ENCODE assay signal across 12 mouse cellular contexts in genomic region chr2:69109710-69110109, GRCm38 (mm10). TPM values are rescaled to one million over a fixed set of nuclear protein-coding genes. Genes with fewer than 3 reads are reported as not detected.
DNase-seq lines count a peak whose midpoint lies in the region; ATAC-seq and TF ChIP-seq lines count a peak whose summit lies in the region.
"Had no signal": no experiment of that assay in that cellular context is flagged by ENCODE, and none has a peak within 500 bp of the region (broad histone marks: within the 10 kb centered on the region; RNA-seq: fewer than 3 reads in every experiment).

No protein-coding gene starts in this region.

- no peak overlapping the region for H3ac ChIP-seq in myocyte (ENCODE audit: control insufficient read depth, insufficient read length)

- no peak overlapping the region for H3K4me3 ChIP-seq in forebrain, embryonic 15.5 days
- H3K4me3 ChIP-seq in forebrain, embryonic 11.5 days (ENCODE audit: low read depth, low read length), result no peak overlapping the region
- no peak overlapping the region for H3K4me3 ChIP-seq in limb, embryonic 13.5 days
- H3K4me3 ChIP-seq in limb, embryonic 10.5 days, result no peak overlapping the region
- no peak overlapping the region for H3K4me3 ChIP-seq in embryonic facial prominence, embryonic 13.5 days
- no peak overlapping the region for H3K4me3 ChIP-seq in myocyte
- H3K4me3 ChIP-seq: liver, embryonic 12.5 days had no signal

- H3K9ac ChIP-seq in forebrain, embryonic 15.5 days (replicated peaks), result no peak overlapping the region
- no peak overlapping the region for H3K9ac ChIP-seq in forebrain, embryonic 11.5 days (ENCODE audit: low read length)
- H3K9ac ChIP-seq in limb, embryonic 13.5 days, result no peak overlapping the region
- H3K9ac ChIP-seq in embryonic facial prominence, embryonic 13.5 days, result no peak overlapping the region
- H3K9ac ChIP-seq: liver, embryonic 12.5 days had no signal

- H3K27me3 ChIP-seq in forebrain, embryonic 15.5 days, result no peaks in the 10 kb centered on the region
- H3K27me3 ChIP-seq in forebrain, embryonic 11.5 days (ENCODE audit: control insufficient read depth, insufficient read depth, low read length), result no peaks in the 10 kb centered on the region
- H3K27me3 ChIP-seq in limb, embryonic 13.5 days, result no peaks in the 10 kb centered on the region
- H3K27me3 ChIP-seq in limb, embryonic 10.5 days (ENCODE audit: low read depth, poor library complexity, severe bottlenecking), result no peaks in the 10 kb centered on the region
- H3K27me3 ChIP-seq in embryonic facial prominence, embryonic 13.5 days, result no peaks in the 10 kb centered on the region
- H3K27me3 ChIP-seq in myocyte (ENCODE audit: control insufficient read depth, insufficient read depth, insufficient read length), result no peaks in the 10 kb centered on the region
- H3K27me3 ChIP-seq: liver, embryonic 12.5 days had no signal

- no peak overlapping the region for H3K4me2 ChIP-seq in forebrain, embryonic 15.5 days (replicated peaks)
- no peak overlapping the region for H3K4me2 ChIP-seq in forebrain, embryonic 11.5 days (ENCODE audit: low read depth, low read length, severe bottlenecking)
- H3K4me2 ChIP-seq in limb, embryonic 13.5 days (replicated peaks), result peak overlapping the region; percentile 27
- peak overlapping the region; percentile 24; the same call in 1 of the 2 replicates for H3K4me2 ChIP-seq in embryonic facial prominence, embryonic 13.5 days
- peak overlapping the region; percentile 79 for H3K4me2 ChIP-seq in myocyte (ENCODE audit: low read depth)
- H3K4me2 ChIP-seq: liver, embryonic 12.5 days had no signal

- no peaks in the 10 kb centered on the region for H3K9me3 ChIP-seq in forebrain, embryonic 15.5 days
- no peaks in the 10 kb centered on the region for H3K9me3 ChIP-seq in forebrain, embryonic 11.5 days (ENCODE audit: control insufficient read depth, low read length)
- H3K9me3 ChIP-seq in limb, embryonic 13.5 days, result no peaks in the 10 kb centered on the region
- H3K9me3 ChIP-seq in limb, embryonic 10.5 days (replicated peaks), result no peaks in the 10 kb centered on the region
- H3K9me3 ChIP-seq in embryonic facial prominence, embryonic 13.5 days, result no peaks in the 10 kb centered on the region
- H3K9me3 ChIP-seq: liver, embryonic 12.5 days had no signal

- WGBS in forebrain, embryonic 15.5 days, result 47% methylated on average over 7 of the region's 7 CpGs
- 79% methylated on average over 7 of the region's 7 CpGs for WGBS in forebrain, embryonic 11.5 days
- WGBS in limb, embryonic 13.5 days, result 40% methylated on average over 7 of the region's 7 CpGs
- 77% methylated on average over 7 of the region's 7 CpGs for WGBS in limb, embryonic 10.5 days
- WGBS in embryonic facial prominence, embryonic 13.5 days, result 42% methylated on average over 7 of the region's 7 CpGs

- DNase-seq in forebrain, embryonic 11.5 days (ENCODE audit: low spot score), result no peak
- no peak for DNase-seq in limb, embryonic 10.5 days (ENCODE audit: low spot score)
- no peak for DNase-seq in urinary bladder, postnatal 14 days (ENCODE audit: low spot score)
- DNase-seq: kidney, adult 18-20 months; midbrain, embryonic 14.5 days; thymus, adult 18-20 months had no signal

- TF ChIP-seq POLR2A in myocyte (IDR thresholded peaks at IDR 0.05; ENCODE audit: insufficient read length, low read depth), result no peak

- H3K79me2 ChIP-seq in myocyte (ENCODE audit: control insufficient read depth, insufficient read depth), result no peaks in the 10 kb centered on the region

- H3K36me3 ChIP-seq in forebrain, embryonic 15.5 days, result no peaks in the 10 kb centered on the region
- H3K36me3 ChIP-seq in forebrain, embryonic 11.5 days (ENCODE audit: control insufficient read depth, insufficient read depth, low read length), result no peaks in the 10 kb centered on the region
- peaks cover under 1% of the 10 kb centered on the region; the same call in 1 of the 2 replicates for H3K36me3 ChIP-seq in limb, embryonic 13.5 days
- no peaks in the 10 kb centered on the region for H3K36me3 ChIP-seq in limb, embryonic 10.5 days
- H3K36me3 ChIP-seq in embryonic facial prominence, embryonic 13.5 days, result peaks cover 7% of the 10 kb centered on the region; the same call in 1 of the 2 replicates
- peaks cover 6% of the 10 kb centered on the region for H3K36me3 ChIP-seq in myocyte (ENCODE audit: control insufficient read depth, insufficient read depth)
- H3K36me3 ChIP-seq: liver, embryonic 12.5 days had no signal

- H3K27ac ChIP-seq in forebrain, embryonic 15.5 days (replicated peaks), result no peak overlapping the region
- no peak overlapping the region for H3K27ac ChIP-seq in forebrain, embryonic 11.5 days (ENCODE audit: low read depth, low read length)
- peak overlapping the region; percentile 75 for H3K27ac ChIP-seq in limb, embryonic 13.5 days
- H3K27ac ChIP-seq in limb, embryonic 10.5 days, result no peak overlapping the region
- peak overlapping the region; percentile 55; the same call in 1 of the 2 replicates for H3K27ac ChIP-seq in embryonic facial prominence, embryonic 13.5 days
- H3K27ac ChIP-seq: liver, embryonic 12.5 days had no signal

- ATAC-seq in forebrain, embryonic 15.5 days (replicated peaks), result peak; percentile 57; the same call in 1 of the 2 replicates
- ATAC-seq in forebrain, embryonic 11.5 days (replicated peaks; ENCODE audit: low FRiP score), result no peak
- peak; percentile 80; the same call in 1 of the 2 replicates for ATAC-seq in limb, embryonic 13.5 days (ENCODE audit: low FRiP score, low read depth)
- no peak for ATAC-seq in embryonic facial prominence, embryonic 13.5 days (ENCODE audit: insufficient number of reproducible peaks, insufficient read depth, low FRiP score, low TSS enrichment, low read depth)
- no peak for ATAC-seq in megakaryocyte-erythroid progenitor cell, adult 5-6 weeks (replicated peaks; ENCODE audit: low FRiP score, low TSS enrichment, poor library complexity, severe bottlenecking)
- ATAC-seq: liver, embryonic 12.5 days had no signal

- H3K4me1 ChIP-seq in forebrain, embryonic 15.5 days, result peaks cover 13% of the 10 kb centered on the region; the same call in 1 of the 2 replicates
- H3K4me1 ChIP-seq in forebrain, embryonic 11.5 days (replicated peaks; ENCODE audit: control insufficient read depth, insufficient read depth, low read length), result peaks cover 2% of the 10 kb centered on the region
- H3K4me1 ChIP-seq in limb, embryonic 13.5 days, result peaks cover 16% of the 10 kb centered on the region
- H3K4me1 ChIP-seq in limb, embryonic 10.5 days, result no peaks in the 10 kb centered on the region
- peaks cover 12% of the 10 kb centered on the region for H3K4me1 ChIP-seq in embryonic facial prominence, embryonic 13.5 days
- H3K4me1 ChIP-seq: liver, embryonic 12.5 days had no signal

TF ChIP-seq in myocyte, 11 proteins besides CTCF, POLR2A, EP300 and RAD21:
- no peak for TF ChIP-seq MAX (IDR thresholded peaks at IDR 0.05; ENCODE audit: low read depth)
- no peak for TF ChIP-seq REST (IDR thresholded peaks at IDR 0.05; ENCODE audit: insufficient read depth, insufficient read length)
- TF ChIP-seq SRF (IDR thresholded peaks at IDR 0.05; ENCODE audit: control insufficient read depth, insufficient read length, low read depth), result no peak
- no peak for TF ChIP-seq USF1 (IDR thresholded peaks at IDR 0.05; ENCODE audit: low read depth)
- TF ChIP-seq E2F4 (IDR thresholded peaks at IDR 0.05; ENCODE audit: insufficient read depth), result no peak
- peak; percentile 70 for TF ChIP-seq TCF12 (IDR thresholded peaks at IDR 0.05; ENCODE audit: insufficient read depth, poor library complexity, severe bottlenecking)
- no peak for TF ChIP-seq POLR2AphosphoS2 (IDR thresholded peaks at IDR 0.05; ENCODE audit: insufficient read length, low read depth)
- peak in 1 of 3 experiments; percentile 16 for TF ChIP-seq MYOG (IDR thresholded peaks at IDR 0.05; ENCODE audit: control insufficient read depth in 1 of 3, insufficient read depth in 1 of 3, insufficient read length in 2 of 3, low read depth in 2 of 3)
- TF ChIP-seq TCF3 (IDR thresholded peaks at IDR 0.05; ENCODE audit: insufficient read length, low read depth), result no peak
- peak; percentile 85 to 90 (median 86) for TF ChIP-seq MYOD1 (IDR thresholded peaks at IDR 0.05; ENCODE audit: control insufficient read depth in 1 of 3, insufficient read length in 2 of 3, low read depth in 2 of 3)
- TF ChIP-seq CEBPB (IDR thresholded peaks at IDR 0.05; ENCODE audit: insufficient read depth, poor library complexity, severe bottlenecking), result no peak

RNA-seq across cellular contexts. Expression of gene Nostrin, which starts 25.9 kb away (rescaled TPM):
- polyA plus RNA-seq in forebrain, embryonic 15.5 days (2015; fragmentation: Nextera tagmentation; extraction: Ambion mirVana), result 1.2 and 1.6 TPM in 2 replicates
- 0.92 and 1.1 TPM in 2 replicates for polyA plus RNA-seq in forebrain, embryonic 11.5 days (2014; fragmentation: Nextera tagmentation; extraction: Ambion mirVana)
- polyA plus RNA-seq in limb, embryonic 13.5 days (2015; fragmentation: Nextera tagmentation; extraction: Ambion mirVana), result 0.92 and 1.1 TPM in 2 replicates
- polyA plus RNA-seq in limb, embryonic 10.5 days (2016; fragmentation: Nextera tagmentation; extraction: Ambion mirVana), result 0.98 and 1.4 TPM in 2 replicates
- polyA plus RNA-seq in embryonic facial prominence, embryonic 13.5 days (2015; fragmentation: Nextera tagmentation; extraction: Ambion mirVana), result 0.34 and 0.50 TPM in 2 replicates
- polyA plus RNA-seq in myocyte (2012; fragmentation: generic; extraction: Trizol), result 0.13 TPM
- total RNA-seq in megakaryocyte-erythroid progenitor cell, adult 5-6 weeks (2014; fragmentation: Nextera tagmentation), result not detected in 2 replicates
- not detected in 2 replicates for total RNA-seq in megakaryocyte-erythroid progenitor cell, adult 5-6 weeks (2017)

Comparison
In these comparisons a context has a peak if more than half of its experiments do, and no peak if none do; other contexts are left out.
1. ATAC-seq: peak in forebrain, embryonic 15.5 days (single experiment) and limb, embryonic 13.5 days (single experiment); none in forebrain, embryonic 11.5 days (single experiment), embryonic facial prominence, embryonic 13.5 days (single experiment) and megakaryocyte-erythroid progenitor cell, adult 5-6 weeks (single experiment).
2. H3K27ac ChIP-seq: peak in limb, embryonic 13.5 days (single experiment) and embryonic facial prominence, embryonic 13.5 days (single experiment); none in forebrain, embryonic 15.5 days (single experiment), forebrain, embryonic 11.5 days (single experiment) and limb, embryonic 10.5 days (single experiment).
3. H3K4me2 ChIP-seq: peak in limb, embryonic 13.5 days (single experiment), embryonic facial prominence, embryonic 13.5 days (single experiment) and myocyte (single experiment); none in forebrain, embryonic 15.5 days (single experiment) and forebrain, embryonic 11.5 days (single experiment).